Mouse (Mus musculus): ENCODE data around the gene B3gnt9. TPM values are rescaled to one million over a fixed set of nuclear protein-coding genes. Genes with fewer than 3 reads are reported as not detected.

B3gnt9 gene
- polyA plus RNA-seq, 2 experiments = 40.8 to 42.9 TPM

- H3K27me3 ChIP-seq (ENCODE audit: control insufficient read depth, insufficient read depth, low read length) = no peaks in the 10 kb centered on the region
- peak; percentile 94 for ATAC-seq (ENCODE audit: low FRiP score, low read depth)
- H3K4me3 ChIP-seq (replicated peaks; ENCODE audit: low read length) = peak within 1 kb of the TSS; percentile 99
- no peaks in the 10 kb centered on the region for H3K36me3 ChIP-seq (ENCODE audit: control insufficient read depth, insufficient read depth, low read length)
- peaks cover 9% of the 10 kb centered on the region for H3K4me1 ChIP-seq (ENCODE audit: control insufficient read depth, insufficient read depth, low read length)
- H3K9ac ChIP-seq (ENCODE audit: low read depth, low read length, severe bottlenecking) = peak within 1 kb of the TSS; percentile 85
- peak within 1 kb of the TSS; percentile 85 for H3K4me2 ChIP-seq (replicated peaks; ENCODE audit: low read depth, low read length, severe bottlenecking)
- peak within 1 kb of the TSS; percentile 90 for H3K27ac ChIP-seq (replicated peaks; ENCODE audit: low read depth, low read length)
- DNase-seq (ENCODE audit: low spot score) = peak; percentile 94
- TF ChIP-seq POLR2A (IDR thresholded peaks at IDR 0.05; ENCODE audit: borderline replicate concordance, extremely low read depth, insufficient read depth, insufficient read length) = peak; percentile 93; the same call in 1 of the 2 replicates
- H3K9me3 ChIP-seq (ENCODE audit: control insufficient read depth, low read length) = no peaks in the 10 kb centered on the region
- WGBS = under 1% methylated on average over 34 of the region's 34 CpGs
Measured at GRCm38 (mm10) chr8:105224413-105225271, 30.3 kb downstream of the B3gnt9 start, which contains the start of gene D230025D16Rik. D230025D16Rik (plus strand) TSS chr8:105225145.

- WGBS = 59% methylated on average over 7 of the region's 7 CpGs
- DNase-seq (ENCODE audit: low spot score) = no peak
- H3K36me3 ChIP-seq (ENCODE audit: control insufficient read depth, insufficient read depth, low read length) = no peaks in the 10 kb centered on the region
- no peak for TF ChIP-seq POLR2A (IDR thresholded peaks at IDR 0.05; ENCODE audit: borderline replicate concordance, extremely low read depth, insufficient read depth, insufficient read length)
- H3K27ac ChIP-seq (replicated peaks; ENCODE audit: low read depth, low read length) = peak overlapping the region; percentile 90; the same call in 1 of the 2 replicates
- H3K9me3 ChIP-seq (ENCODE audit: control insufficient read depth, low read length) = no peaks in the 10 kb centered on the region
- peaks cover 9% of the 10 kb centered on the region for H3K4me1 ChIP-seq (ENCODE audit: control insufficient read depth, insufficient read depth, low read length)
- 0 out of 2 replicates have a peak overlapping the region, but pooled peaks have one; percentile 66 for H3K9ac ChIP-seq (ENCODE audit: low read depth, low read length, severe bottlenecking)
- peak overlapping the region; percentile 85; the same call in 1 of the 2 replicates for H3K4me2 ChIP-seq (replicated peaks; ENCODE audit: low read depth, low read length, severe bottlenecking)
- H3K27me3 ChIP-seq (ENCODE audit: control insufficient read depth, insufficient read depth, low read length) = no peaks in the 10 kb centered on the region
- no peak overlapping the region; the same call in 1 of the 2 replicates for H3K4me3 ChIP-seq (replicated peaks; ENCODE audit: low read length)
- no peak for ATAC-seq (ENCODE audit: low FRiP score, low read depth)
Measured at GRCm38 (mm10) chr8:105223850-105224249, 31.1 kb downstream of the B3gnt9 start.

- Histone ChIP-seq H3K4me3 (replicated peaks; ENCODE audit: low read length) (no peak overlapping the region), H3K9me3 (ENCODE audit: control insufficient read depth, low read length) (no peaks in the 10 kb centered on the region), H3K4me2 (replicated peaks; ENCODE audit: low read depth, low read length, severe bottlenecking) (no peak overlapping the region), H3K9ac (ENCODE audit: low read depth, low read length, severe bottlenecking) (no peak overlapping the region), H3K4me1 (ENCODE audit: control insufficient read depth, insufficient read depth, low read length) (no peaks in the 10 kb centered on the region), H3K36me3 (ENCODE audit: control insufficient read depth, insufficient read depth, low read length) (0 out of 2 replicates have a peak, but pooled peaks cover 13% of the 10 kb centered on the region), H3K27ac (replicated peaks; ENCODE audit: low read depth, low read length) (no peak overlapping the region), H3K27me3 (ENCODE audit: control insufficient read depth, insufficient read depth, low read length) (no peaks in the 10 kb centered on the region)
- no peak for ATAC-seq (ENCODE audit: low FRiP score, low read depth)
- peak; percentile 92 for DNase-seq (ENCODE audit: low spot score)
- no peak for TF ChIP-seq POLR2A (IDR thresholded peaks at IDR 0.05; ENCODE audit: borderline replicate concordance, extremely low read depth, insufficient read depth, insufficient read length)
- 81% methylated on average over 5 of the region's 5 CpGs for WGBS
Measured at GRCm38 (mm10) chr8:105217926-105218522, 36.9 kb downstream of the B3gnt9 start.

GRCm38 (mm10) chr8:105214104-105214503, 40.8 kb downstream of the B3gnt9 start:
- Histone ChIP-seq H3K36me3 (ENCODE audit: control insufficient read depth, insufficient read depth, low read length) (0 out of 2 replicates have a peak, but pooled peaks cover 13% of the 10 kb centered on the region), H3K4me1 (ENCODE audit: control insufficient read depth, insufficient read depth, low read length) (no peaks in the 10 kb centered on the region), H3K9ac (ENCODE audit: low read depth, low read length, severe bottlenecking) (no peak overlapping the region), H3K4me2 (replicated peaks; ENCODE audit: low read depth, low read length, severe bottlenecking) (no peak overlapping the region), H3K27me3 (ENCODE audit: control insufficient read depth, insufficient read depth, low read length) (no peaks in the 10 kb centered on the region), H3K27ac (replicated peaks; ENCODE audit: low read depth, low read length) (no peak overlapping the region), H3K4me3 (replicated peaks; ENCODE audit: low read length) (no peak overlapping the region), H3K9me3 (ENCODE audit: control insufficient read depth, low read length) (no peaks in the 10 kb centered on the region)
- WGBS = 83% methylated on average over 5 of the region's 5 CpGs
- TF ChIP-seq POLR2A (IDR thresholded peaks at IDR 0.05; ENCODE audit: borderline replicate concordance, extremely low read depth, insufficient read depth, insufficient read length) = no peak
- DNase-seq (ENCODE audit: low spot score) = no peak
- ATAC-seq (ENCODE audit: low FRiP score, low read depth) = no peak
